Mouse (Mus musculus): ENCODE results near the gene Glg1.

The Glg1 gene

GRCm38 (mm10) chr8:111142521-111142920 is 116.5 kb downstream of the Glg1 start:
- no peak for DNase-seq

DNA sequence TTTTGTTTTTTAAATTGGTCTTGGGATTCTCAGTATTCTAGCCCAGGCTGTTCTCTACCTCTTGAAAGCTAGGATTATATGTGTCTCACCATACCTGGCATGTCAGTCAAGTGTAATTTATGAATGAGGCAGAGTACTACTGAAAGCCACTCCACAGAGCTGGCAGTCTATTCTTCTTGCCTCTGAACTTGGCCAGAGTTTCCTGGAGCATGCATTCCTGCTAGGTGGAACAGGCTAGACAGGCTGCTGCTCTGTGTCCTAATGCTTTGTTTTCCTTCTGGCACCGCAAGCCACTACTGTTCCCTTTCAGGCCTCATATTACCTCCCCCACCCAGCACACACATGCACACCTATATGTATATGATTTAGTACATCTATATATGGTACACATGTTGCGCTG is 128.3 kb downstream of the Glg1 start:
- DNase-seq, result no peak

DNA sequence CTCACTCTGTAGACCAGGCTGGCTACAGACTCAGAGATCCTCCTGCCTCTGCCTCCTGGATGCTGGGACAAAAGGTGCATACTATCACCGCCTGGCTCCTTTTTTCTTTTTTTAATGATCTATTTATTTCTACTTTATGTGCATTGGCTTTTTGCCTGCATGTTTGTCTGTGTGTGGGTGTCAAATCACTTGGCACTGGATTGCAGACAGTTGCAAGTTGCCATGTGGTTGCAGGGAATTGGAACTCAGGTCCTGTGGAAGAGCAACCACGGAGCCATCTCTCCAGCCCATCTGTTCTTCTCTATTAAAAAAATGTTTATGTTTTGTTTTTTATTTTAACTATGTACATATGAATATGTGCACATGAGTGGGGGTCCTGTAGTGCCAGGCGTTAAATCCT is 139.5 kb downstream of the Glg1 start:
- no peak for DNase-seq

DNA sequence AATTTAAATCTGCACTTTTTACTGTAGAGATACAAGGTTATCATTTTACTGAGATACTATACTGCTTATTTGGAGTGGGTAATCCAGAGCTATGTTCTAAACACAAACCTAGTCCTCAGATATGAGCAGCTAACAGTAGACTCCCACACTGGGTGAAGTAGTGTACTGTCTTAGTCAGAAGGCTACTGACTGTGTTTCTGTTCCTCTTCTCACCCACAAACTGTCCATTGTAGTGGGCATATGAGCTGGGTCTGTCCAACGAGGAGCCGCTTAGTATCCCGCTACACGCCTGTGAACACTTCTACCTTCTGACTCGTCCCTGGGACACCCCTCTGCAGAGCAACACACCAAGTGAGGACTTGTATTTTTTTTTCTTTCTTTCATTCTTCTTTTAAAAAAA is 144.1 kb downstream of the Glg1 start:
- DNase-seq, result no peak

Measured in kidney, adult 18-20 months (tissue).